Mouse (Mus musculus) embryonic stem cell, embryonic (primary cell): ENCODE measurements around the gene B630019K06Rik.
"Not testable (repeated sequence)": the region's sequence is repeated elsewhere in the genome, so short reads cannot be mapped to it uniquely, and the experiment has no call there.

ENCODE experiments used
- CTCF ChIA-PET, 4 experiments: fragments of 300-600 bp in 2 of 4; fragments of 350-600 bp in 2 of 4; sonication (Branson Sonifier 250); formaldehyde crosslinking; loops; one replicate each; lab custom pipeline; 2022; ENCODE audit warnings: inconsistent platforms in 2 of 4; lab: Charles Lee
- POLR2A ChIA-PET, 4 experiments: fragments of 300-600 bp in 2 of 4; fragments of 350-600 bp in 2 of 4; sonication (Branson Sonifier 250); formaldehyde crosslinking; loops; one replicate each; lab custom pipeline; 2022; ENCODE audit warnings: antibody characterized with exemption in 4 of 4, inconsistent platforms in 1 of 4; lab: Charles Lee

B630019K06Rik gene

DNA sequence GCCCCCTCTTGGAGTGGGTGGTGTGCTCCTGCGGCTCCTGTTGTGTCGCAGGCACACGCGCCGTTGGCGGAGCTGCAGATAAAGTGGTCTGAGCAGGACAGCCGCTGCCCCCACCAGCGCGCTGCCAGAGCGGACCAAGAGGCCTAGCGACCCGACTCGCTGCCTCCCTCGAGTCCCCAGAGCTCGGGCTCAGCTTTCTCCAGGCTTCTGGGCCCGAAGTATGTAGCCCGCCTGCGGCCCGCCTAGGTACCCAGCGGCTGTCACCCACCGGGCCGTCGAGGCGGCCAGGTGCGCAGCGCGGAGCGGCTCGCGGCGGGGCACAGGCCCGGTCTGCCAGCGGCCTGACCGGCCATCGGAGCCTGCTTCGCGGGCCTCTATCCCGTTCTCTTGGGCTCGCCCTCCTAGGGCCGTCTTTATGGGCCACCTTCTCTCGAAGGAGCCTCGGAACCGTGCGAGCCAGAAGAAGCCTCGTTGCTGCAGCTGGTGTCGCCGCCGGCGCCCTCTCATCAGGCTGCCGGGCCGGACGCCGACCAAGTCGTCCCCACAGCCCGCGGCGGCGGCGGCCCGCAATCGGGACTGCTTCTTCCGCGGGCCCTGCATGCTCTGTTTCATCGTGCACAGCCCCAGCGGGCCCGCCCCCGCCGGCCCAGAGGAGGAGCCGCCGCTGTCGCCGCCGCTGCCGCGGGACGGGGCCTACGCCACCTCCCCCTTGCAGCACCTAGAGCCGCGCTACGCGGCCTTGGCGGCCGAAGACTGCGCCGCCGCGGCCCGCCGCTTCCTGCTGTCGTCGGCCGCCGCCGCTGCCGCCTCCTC lies at the start of gene B630019K06Rik:
Gene B630019K06Rik (plus strand): TSS at position 40 of the 813 bp plus-strand sequence.
- ChIA-PET CTCF (no interaction called here), POLR2A (no interaction called here)

DNA sequence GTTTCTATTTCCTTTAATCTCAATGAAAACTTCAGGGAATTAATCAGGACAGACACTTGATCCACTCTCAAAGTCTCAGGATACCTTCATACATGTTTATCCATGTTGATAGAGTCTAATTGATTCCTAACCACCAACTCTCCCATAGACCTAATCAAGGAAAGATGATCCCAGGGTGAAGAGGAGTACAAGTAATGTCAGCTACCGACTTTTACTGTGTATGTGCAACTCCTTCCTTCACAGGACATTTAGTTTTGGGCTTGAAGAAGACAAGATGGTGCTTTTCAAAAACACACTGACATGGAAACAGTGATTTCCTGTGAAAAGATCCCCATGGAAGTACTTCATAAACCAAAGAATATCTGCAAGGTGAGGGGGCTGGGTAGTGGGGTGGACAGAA lies 48.5 kb upstream of the B630019K06Rik start, which contains the start of gene Gm6592:
Gene Gm6592 (plus strand): TSS at position 301 of the 400 bp plus-strand sequence.
- ChIA-PET POLR2A (no interaction called here), CTCF (no interaction called here)

DNA sequence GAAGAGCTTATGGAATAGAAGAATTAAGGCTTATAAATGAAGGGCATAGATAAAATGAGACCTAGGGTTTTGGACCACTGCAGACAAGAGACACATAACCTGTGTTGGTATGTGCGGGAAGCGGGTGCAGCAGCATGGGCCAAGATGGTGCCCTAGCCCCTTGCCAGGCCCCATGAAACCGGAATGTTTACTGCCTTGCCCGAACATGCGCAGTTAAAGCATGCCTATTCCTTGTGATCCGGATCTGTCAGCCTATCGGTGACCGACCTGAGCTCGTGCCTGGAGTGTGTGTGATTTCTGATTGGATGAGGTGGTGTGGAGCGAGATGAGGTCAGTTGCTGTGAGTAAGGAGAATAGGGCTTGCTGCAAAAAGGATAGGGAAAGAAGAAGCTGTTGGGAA lies 39.7 kb upstream of the B630019K06Rik start:
- ChIA-PET CTCF (no interaction called here), POLR2A (no interaction called here)

DNA sequence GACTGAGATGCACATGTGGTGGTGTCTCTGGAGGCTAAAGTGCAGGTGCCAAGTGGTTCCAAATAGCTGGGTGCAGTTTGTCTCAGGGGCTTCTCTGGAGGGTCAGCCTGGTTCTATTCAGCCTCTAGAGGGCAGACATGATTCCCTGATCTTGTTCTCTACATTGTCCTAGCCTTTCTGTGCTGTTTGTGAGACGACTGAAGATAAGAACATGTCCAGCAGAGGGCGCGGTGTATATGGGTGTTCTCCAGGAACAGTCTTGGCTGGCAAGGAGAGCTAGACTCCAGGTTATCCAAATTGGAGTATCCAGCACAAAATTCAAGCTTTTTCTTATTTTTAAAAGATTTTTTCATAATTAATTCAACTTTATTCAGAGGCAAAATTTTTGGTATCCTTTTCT lies 27.9 kb upstream of the B630019K06Rik start:
- POLR2A ChIA-PET, result not testable (repeated sequence)

DNA sequence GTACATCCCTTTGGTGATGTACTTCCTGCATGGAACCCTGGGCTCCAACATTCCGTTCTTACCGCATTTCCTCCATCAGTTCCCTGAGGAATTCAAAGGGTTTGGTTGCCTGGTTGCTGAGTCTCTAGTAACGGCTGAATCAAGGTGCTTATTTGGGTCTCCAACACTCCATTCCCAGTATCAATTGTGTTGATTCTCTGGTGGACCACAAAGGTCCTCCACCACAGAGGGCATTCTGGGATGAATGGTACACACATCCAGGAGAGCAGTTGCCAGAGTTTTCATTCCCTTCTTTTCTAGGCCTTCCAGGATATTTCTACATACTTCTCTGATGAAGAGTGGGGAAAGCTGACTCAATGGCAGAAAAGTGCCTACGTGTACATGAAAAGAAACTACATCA lies 18.2 kb upstream of the B630019K06Rik start, which contains the start of gene Gm5751:
Gene Gm5751 (plus strand): TSS at position 301 of the 400 bp plus-strand sequence.
- CTCF ChIA-PET, result not testable (repeated sequence)

More for the DNA sequence above, 27.9 kb upstream of the B630019K06Rik start:
- CTCF ChIA-PET, result interaction anchor here (0.5 to 1.7 kb wide), 8 partner anchors 21 to 84 kb away, joined by 3 to 8 read pairs (median 4); no protein-coding TSS in a partner anchor

DNA sequence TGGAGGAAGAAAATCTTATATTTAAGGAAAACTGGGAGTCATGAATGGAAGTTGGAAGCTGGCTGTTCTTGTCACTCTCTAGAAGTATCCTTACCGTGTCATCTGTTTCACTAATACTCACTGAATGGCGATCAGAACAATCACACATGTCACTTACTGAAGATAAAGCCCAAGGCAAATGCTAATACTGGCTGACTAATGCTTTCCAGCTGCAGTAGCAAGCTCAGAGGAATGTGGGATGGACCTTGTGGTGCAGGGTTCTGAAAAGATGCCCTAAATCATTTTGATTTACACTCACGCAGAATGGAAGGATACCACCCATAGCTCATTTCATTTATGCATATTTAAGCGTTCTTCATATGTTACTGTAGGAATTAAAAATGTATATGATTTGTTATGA lies 7.8 kb upstream of the B630019K06Rik start:
- ChIA-PET POLR2A (no interaction called here), CTCF (interaction anchor here in 1 of 4 experiments (1.2 kb wide), 1 partner anchor 20 kb away, joined by 4 read pairs; no protein-coding TSS in a partner anchor)

More for the DNA sequence above, 18.2 kb upstream of the B630019K06Rik start, which contains the start of gene Gm5751:
- POLR2A ChIA-PET, result not testable (repeated sequence)

DNA sequence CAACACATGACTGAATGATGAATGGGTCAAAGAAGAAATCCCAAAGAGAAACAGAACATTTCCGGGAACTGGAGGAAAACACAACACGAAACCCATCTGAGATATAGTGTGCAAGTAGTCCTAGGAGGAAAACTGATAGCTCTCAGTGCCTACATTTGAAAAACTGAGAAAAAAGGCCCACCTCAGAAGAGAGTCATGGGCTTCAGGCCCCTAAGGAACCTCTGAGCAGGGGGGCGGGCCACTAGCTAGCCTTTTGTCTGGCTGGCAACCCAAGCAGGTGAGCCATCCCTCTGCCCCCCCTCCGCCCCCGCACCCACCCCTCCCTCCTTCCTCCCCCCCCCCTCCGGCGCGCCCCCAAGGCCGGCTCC lies 223 bp upstream of the B630019K06Rik start:
- ChIA-PET POLR2A (no interaction called here), CTCF (no interaction called here)

DNA sequence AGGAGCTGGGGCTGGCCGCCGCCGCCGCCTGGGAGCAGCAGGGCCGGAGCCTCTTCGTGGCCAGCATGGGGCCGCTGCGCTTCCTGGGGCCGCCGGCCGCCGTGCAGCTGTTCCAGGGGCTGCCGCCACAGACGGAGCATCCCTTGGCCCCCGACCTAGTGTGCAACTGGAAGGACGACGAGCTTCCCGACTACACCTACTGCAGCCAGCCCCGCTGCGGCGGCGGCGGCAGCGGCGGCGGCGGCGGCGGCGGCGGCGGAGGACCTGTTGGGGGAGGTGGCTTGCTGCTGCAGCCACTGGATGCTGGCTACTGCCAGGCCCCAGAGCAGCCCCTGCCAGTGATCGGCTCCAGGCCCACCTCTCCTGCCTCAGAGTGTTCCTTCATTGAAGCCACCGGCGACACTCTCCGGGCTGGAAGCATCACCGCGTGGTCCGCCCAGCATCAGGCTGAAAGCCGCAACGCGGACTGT lies 1.0 kb downstream of the B630019K06Rik start:
- ChIA-PET CTCF (interaction anchor here in 1 of 4 experiments (1.1 kb wide), 1 partner anchor 29 kb away, joined by 3 read pairs; no protein-coding TSS in a partner anchor), POLR2A (no interaction called here)

DNA sequence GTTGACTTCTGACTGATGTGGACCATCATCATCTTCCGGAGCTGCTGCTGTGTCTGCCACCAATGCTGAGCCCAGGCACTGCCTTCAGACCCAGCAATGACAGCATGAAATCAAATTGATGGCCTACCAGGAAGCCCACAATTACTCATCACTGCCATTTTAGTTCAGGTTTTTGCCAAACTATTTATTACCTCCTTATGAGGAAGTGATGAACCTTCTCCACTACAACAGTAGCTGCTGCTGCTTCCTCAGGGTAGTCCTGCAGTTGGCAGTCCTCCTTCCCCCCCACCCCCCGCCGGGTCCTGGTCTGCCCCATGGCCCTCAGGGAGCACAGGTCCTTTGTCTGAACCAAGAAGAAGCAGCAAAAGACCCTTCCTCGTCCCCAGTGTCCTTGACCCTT lies 8.6 kb downstream of the B630019K06Rik start:
- POLR2A ChIA-PET, result no interaction called here
- CTCF ChIA-PET, result no interaction called here

DNA sequence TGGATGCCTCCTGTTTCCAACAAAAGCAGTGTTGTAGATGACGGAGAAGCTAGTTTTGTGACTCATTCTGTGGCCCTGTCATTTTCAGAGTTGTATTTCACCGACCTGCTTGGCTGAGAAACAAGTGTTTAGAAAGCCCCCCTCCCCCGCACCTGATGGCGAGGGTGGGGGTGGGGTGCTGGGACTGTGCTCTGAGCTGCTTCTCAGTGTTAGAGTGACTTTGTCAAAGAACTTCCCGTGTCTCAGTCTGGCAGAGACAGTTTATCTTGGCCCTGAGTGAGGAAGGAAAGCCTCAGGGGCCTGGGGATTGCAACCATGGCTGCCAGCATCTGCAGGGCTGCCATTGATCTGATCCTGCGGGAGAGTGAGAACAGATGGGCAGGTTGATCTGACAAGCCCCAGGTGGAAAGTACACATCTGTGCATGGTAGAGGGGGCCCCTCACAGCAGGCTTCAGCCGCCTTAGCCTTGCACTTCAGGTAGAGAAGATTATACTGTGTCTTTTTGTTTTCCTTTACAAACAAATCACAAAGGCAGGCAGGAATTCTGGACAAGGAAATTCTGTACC lies 9.8 kb downstream of the B630019K06Rik start:
- ChIA-PET CTCF (no interaction called here), POLR2A (no interaction called here)

DNA sequence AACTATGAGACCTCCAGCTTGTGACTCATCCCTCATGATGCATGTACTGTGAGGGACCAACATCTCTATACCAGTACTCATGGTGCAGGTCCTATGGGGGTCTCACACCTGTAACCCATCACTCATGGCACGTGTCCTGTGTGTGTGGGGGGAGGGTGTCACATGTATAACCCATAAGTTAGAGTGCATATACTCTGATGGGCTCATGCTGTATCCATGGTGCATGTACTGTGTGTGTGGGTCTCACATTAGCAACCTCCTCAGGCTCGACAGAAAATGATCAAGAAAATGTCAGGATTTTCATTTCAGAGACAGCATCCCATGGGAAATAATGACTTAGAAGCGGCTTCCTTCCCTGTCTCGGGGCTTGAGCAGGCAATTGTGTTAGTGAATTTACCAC lies 28.9 kb downstream of the B630019K06Rik start:
- CTCF ChIA-PET, result no interaction called here
- POLR2A ChIA-PET, result no interaction called here

DNA sequence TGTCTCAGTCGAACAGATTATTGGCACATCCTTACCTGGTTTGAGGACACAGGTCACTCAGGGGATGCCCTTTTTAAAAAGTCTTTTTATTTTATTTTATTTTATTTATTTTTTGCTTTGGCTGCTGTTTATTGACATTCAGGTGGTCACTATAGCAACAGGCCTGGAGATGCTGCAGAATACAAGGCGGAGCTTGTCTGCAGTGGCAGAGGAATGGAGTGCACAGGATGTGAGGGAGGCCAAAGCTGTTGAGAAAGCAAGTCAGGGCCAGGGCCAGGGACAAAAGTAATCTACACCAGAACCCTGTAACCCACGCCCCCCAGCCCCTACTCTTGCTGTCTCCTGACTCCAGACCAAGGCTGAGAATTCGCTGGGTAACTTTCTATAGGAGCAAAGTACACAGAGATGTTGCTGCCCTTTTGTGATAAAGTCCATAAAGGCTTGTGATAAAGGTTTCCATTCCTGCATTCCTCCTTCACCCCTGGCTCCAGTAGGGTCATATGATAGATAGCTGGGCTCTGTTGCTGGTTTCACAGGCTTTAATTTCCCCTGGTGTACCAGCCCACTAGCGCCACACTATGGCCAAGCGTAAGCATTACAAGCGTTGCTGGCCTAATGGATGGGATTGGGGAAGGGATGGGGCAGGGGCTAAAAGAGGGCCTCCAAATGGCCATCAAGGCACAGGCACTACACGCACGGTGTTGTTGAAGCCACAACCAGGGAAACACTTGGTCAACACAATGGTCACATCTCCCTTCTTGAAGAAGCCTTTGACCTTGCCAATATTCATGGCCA lies 29.8 kb downstream of the B630019K06Rik start:
- POLR2A ChIA-PET, result no interaction called here
- CTCF ChIA-PET, result no interaction called here

DNA sequence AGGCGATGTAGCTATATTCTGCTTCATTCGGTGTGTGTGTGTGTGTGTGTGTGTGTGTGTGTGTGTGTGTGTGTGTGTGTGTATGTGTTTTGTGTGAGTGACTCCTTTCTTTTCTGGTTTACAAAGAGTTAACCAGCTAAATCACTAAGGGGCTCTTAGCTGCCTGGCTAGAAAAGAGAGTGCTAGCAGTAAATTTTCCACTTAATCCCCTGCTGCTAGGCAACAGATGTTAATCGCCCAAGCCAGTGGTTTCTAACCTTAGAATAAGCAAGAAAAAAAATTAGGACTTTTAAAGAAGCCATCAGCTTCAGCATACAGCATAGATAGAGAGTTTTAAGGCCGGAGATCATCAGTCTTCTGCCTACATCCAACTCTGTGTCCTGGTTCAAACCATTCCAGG lies 35.1 kb downstream of the B630019K06Rik start:
- POLR2A ChIA-PET, result no interaction called here
- CTCF ChIA-PET, result no interaction called here

DNA sequence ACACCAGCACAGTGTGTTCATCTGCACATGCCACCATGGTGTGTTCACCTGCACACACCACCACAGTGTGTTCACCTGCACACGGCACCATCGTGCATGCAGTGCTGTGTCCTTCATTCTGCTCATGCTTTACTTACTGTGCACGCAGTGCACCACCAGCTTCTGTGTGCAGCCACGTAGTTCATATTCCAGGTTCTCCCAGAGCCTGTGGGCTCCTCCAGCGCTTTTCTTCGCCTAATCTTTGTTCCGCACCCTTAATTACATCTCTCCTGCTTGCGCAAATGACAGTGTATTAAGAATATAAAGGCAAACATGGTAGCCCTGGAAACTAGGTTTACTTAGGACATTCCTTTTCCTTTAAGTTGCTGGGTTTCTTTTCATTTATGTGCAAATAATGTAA lies 51.9 kb downstream of the B630019K06Rik start:
- ChIA-PET POLR2A (no interaction called here), CTCF (no interaction called here)
